Mouse (Mus musculus): Measurements from ENCODE around the gene Gm8909. TPM values are rescaled to one million over a fixed set of nuclear protein-coding genes. Genes with fewer than 3 reads are reported as not detected.

Gene Gm8909
- total RNA-seq (2014; rRNA removed) = not detected in 2 replicates
- polyA plus RNA-seq (2015; fragmentation: Nextera tagmentation; extraction: Ambion mirVana) = not detected in 2 replicates

DNA sequence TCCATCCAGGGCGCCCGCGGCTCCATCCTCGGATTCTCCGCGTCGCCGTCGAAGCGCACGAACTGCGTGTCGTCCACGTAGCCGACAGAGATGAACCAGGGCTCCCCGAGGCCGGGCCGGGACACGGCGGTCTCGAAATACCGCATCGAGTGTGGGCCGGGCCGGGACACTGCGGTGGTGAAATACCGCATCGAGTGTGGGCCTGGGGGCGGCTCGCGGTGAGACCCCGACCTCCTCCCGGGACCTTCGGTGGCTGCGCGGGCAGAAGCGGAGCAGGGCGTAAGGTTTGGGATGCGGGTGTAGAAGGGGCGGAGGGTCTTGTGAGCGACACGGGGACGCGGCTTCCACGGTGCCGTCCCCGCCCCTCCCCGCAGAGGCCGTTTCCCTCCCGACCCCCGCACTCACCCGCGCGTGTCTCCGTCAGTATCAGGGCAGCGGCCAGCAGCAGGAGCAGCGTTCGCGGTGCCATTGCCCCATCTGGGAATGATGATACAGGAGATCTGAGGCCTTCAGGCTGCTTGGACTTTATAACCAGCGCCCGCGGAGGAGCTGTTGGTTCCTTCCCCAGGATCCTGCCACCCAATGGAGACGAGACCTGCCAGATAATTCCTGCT is at the start of gene Gm8909:
Gene Gm8909 (minus strand): TSS at position 499 of the 614 bp plus-strand sequence.
- H3K27me3 ChIP-seq (ENCODE audit: insufficient read depth, low read length) = peaks cover 33% of the 10 kb centered on the region

DNA sequence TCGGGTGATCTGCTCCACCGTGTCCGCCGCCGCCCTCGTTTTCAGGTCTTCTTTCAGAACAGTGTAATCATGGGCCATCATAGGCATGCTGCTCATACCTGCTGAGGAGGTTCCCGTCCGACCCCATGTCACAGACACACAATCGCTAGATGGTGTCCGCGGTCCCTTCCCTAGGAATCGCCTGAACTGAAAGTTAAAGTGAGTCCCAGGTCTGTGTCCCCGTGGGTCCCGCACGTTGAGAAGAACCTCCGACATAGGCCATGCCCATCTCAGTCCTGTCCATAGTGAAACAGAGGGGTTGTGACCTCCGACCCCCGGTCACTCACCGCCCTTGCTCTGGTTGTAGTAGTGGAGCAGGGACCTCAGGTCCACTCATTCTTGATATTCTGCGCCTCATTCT is 47.2 kb upstream of the Gm8909 start:
- Histone ChIP-seq H3K27ac (ENCODE audit: low read depth, low read length) (no peak overlapping the region), H3K4me2 (ENCODE audit: low read depth) (no peak overlapping the region), H3K4me1 (ENCODE audit: insufficient read depth) (no peaks in the 10 kb centered on the region), H3K4me3 (ENCODE audit: low read depth, low read length) (no peak overlapping the region), H3K9me3 (ENCODE audit: low read length) (no peaks in the 10 kb centered on the region), H3K27me3 (ENCODE audit: insufficient read depth, low read length) (peaks cover 47% of the 10 kb centered on the region), H3K36me3 (ENCODE audit: insufficient read depth) (no peaks in the 10 kb centered on the region), H3K9ac (no peak overlapping the region)
- no peak for TF ChIP-seq CTCF (IDR thresholded peaks at IDR 0.05; ENCODE audit: low read depth)
- DNase-seq = no peak
- 6% methylated on average over 20 of the region's 20 CpGs for WGBS
- no peak for ATAC-seq

More for the DNA sequence above, at the start of gene Gm8909:
- DNase-seq (no peak), ATAC-seq (no peak)
- 2% methylated on average over 61 of the region's 63 CpGs for WGBS
- Histone ChIP-seq H3K9ac (no peak within 1 kb of the TSS), H3K27ac (ENCODE audit: low read depth, low read length) (no peak within 1 kb of the TSS), H3K4me2 (ENCODE audit: low read depth) (peak within 1 kb of the TSS; percentile 27), H3K4me3 (ENCODE audit: low read depth, low read length) (peak within 1 kb of the TSS; percentile 9; the same call in 1 of the 2 replicates), H3K4me1 (ENCODE audit: insufficient read depth) (no peaks in the 10 kb centered on the region), H3K36me3 (ENCODE audit: insufficient read depth) (no peaks in the 10 kb centered on the region), H3K9me3 (ENCODE audit: low read length) (no peaks in the 10 kb centered on the region)
- no peak for TF ChIP-seq CTCF (IDR thresholded peaks at IDR 0.05; ENCODE audit: low read depth)

- H3K36me3 ChIP-seq (ENCODE audit: insufficient read depth) = no peaks in the 10 kb centered on the region
- TF ChIP-seq CTCF (IDR thresholded peaks at IDR 0.05; ENCODE audit: low read depth) = no peak
- ATAC-seq (no peak), DNase-seq (no peak)
- peaks cover 38% of the 10 kb centered on the region; the same call in 1 of the 2 replicates for H3K27me3 ChIP-seq (ENCODE audit: insufficient read depth, low read length)
- H3K9me3 ChIP-seq (ENCODE audit: low read length) = no peaks in the 10 kb centered on the region
- H3K27ac ChIP-seq (ENCODE audit: low read depth, low read length) = no peak overlapping the region
- H3K9ac ChIP-seq = no peak overlapping the region
- H3K4me2 ChIP-seq (ENCODE audit: low read depth) = no peak overlapping the region
- peaks cover 3% of the 10 kb centered on the region; the same call in 1 of the 2 replicates for H3K4me1 ChIP-seq (ENCODE audit: insufficient read depth)
- no peak overlapping the region for H3K4me3 ChIP-seq (ENCODE audit: low read depth, low read length)
These were observed 38.5 kb upstream of the Gm8909 start for GRCm38 (mm10) chr17:36206846-36207245.

GRCm38 (mm10) chr17:36205862-36206261 is 37.5 kb upstream of the Gm8909 start:
- under 1% methylated on average over 40 of the region's 41 CpGs for WGBS
- peak; percentile 27; the same call in 1 of the 2 replicates for ATAC-seq

DNA sequence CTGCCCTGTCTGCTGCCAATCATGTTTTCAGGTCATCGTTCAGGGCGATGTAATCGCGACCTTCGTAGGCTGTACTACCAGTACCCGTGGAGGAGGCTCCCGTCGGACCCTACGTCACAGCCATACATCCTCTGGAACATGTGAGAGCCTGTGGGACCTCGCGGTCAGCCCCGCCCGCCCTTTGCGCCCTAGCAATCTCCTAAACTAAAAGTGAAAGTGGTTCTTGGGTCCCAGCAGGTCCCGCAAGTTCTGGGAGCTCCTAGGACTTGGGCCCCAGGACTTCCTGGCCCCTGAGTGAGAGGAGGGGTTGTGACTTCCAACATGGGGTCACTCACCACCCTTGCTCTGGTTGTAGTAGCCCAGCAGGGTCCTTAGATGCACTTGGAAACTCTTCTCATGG is 37.1 kb upstream of the Gm8909 start:
- WGBS = 1% methylated on average over 15 of the region's 15 CpGs
- peak overlapping the region; percentile 50 for H3K4me2 ChIP-seq (ENCODE audit: low read depth)
- no peak for TF ChIP-seq CTCF (IDR thresholded peaks at IDR 0.05; ENCODE audit: low read depth)
- ATAC-seq = no peak
- no peaks in the 10 kb centered on the region for H3K9me3 ChIP-seq (ENCODE audit: low read length)
- peaks cover 32% of the 10 kb centered on the region; the same call in 1 of the 2 replicates for H3K27me3 ChIP-seq (ENCODE audit: insufficient read depth, low read length)
- H3K36me3 ChIP-seq (ENCODE audit: insufficient read depth) = no peaks in the 10 kb centered on the region
- peaks cover 3% of the 10 kb centered on the region; the same call in 1 of the 2 replicates for H3K4me1 ChIP-seq (ENCODE audit: insufficient read depth)
- H3K4me3 ChIP-seq (ENCODE audit: low read depth, low read length) = peak overlapping the region; percentile 26
- no peak overlapping the region for H3K9ac ChIP-seq
- no peak overlapping the region for H3K27ac ChIP-seq (ENCODE audit: low read depth, low read length)
- no peak for DNase-seq

More at GRCm38 (mm10) chr17:36205862-36206261, 37.5 kb upstream of the Gm8909 start:
- Histone ChIP-seq H3K36me3 (ENCODE audit: insufficient read depth) (no peaks in the 10 kb centered on the region), H3K27ac (ENCODE audit: low read depth, low read length) (no peak overlapping the region), H3K9me3 (ENCODE audit: low read length) (no peaks in the 10 kb centered on the region), H3K27me3 (ENCODE audit: insufficient read depth, low read length) (peaks cover 35% of the 10 kb centered on the region; the same call in 1 of the 2 replicates), H3K4me1 (ENCODE audit: insufficient read depth) (peaks cover 3% of the 10 kb centered on the region; the same call in 1 of the 2 replicates), H3K9ac (no peak overlapping the region), H3K4me3 (ENCODE audit: low read depth, low read length) (peak overlapping the region; percentile 26), H3K4me2 (ENCODE audit: low read depth) (peak overlapping the region; percentile 50)
- TF ChIP-seq CTCF (IDR thresholded peaks at IDR 0.05; ENCODE audit: low read depth) = no peak
- peak; percentile 10 for DNase-seq

DNA sequence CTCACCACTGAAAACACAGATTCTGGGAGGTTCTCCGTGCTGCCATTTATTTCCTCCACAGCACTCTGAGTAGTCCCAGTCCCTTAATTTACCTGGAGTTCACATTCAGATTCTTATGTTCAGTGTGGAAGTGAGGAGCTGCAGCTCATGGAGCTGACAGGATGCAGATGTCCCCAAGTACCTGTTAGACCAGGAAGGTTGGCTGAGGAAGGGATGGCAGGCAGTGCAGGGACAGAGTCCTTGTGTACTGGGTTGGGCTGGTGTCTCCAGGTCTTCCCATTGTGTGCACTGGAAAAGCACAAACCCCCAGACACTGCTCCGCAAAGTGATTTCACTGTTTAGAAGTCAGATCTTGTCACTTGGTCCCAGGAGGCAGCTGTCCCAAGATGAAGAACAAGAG is 33.5 kb upstream of the Gm8909 start:
- Histone ChIP-seq H3K27ac (ENCODE audit: low read depth, low read length) (no peak overlapping the region), H3K9ac (no peak overlapping the region), H3K9me3 (ENCODE audit: low read length) (no peaks in the 10 kb centered on the region), H3K27me3 (ENCODE audit: insufficient read depth, low read length) (peaks cover 22% of the 10 kb centered on the region; the same call in 1 of the 2 replicates), H3K4me1 (ENCODE audit: insufficient read depth) (peaks cover 3% of the 10 kb centered on the region; the same call in 1 of the 2 replicates), H3K4me3 (ENCODE audit: low read depth, low read length) (no peak overlapping the region), H3K36me3 (ENCODE audit: insufficient read depth) (no peaks in the 10 kb centered on the region), H3K4me2 (ENCODE audit: low read depth) (no peak overlapping the region)
- no peak for ATAC-seq
- 88% methylated on average over 2 of the region's 2 CpGs for WGBS
- no peak for TF ChIP-seq CTCF (IDR thresholded peaks at IDR 0.05; ENCODE audit: low read depth)
- DNase-seq = no peak

DNA sequence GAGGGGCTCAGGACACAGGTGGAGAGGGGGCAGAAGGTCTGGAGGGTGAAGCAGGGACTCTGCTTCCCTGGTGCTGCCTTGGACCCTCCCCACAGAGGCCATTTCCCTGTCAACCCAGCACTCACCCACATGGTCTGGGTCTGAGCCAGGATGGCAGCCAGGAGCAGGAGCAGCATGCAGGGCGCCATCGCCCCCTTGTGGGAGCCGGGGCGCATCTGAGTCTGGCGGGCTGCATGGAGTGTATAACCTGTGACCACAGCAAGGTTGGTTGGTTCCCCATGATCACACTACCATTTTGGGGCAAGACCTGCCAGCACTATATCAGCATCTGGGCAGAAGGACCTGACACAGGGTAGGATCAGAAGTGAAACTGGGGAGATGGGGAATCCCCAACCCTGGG is 30.0 kb upstream of the Gm8909 start:
- DNase-seq (no peak), ATAC-seq (no peak)
- Histone ChIP-seq H3K4me3 (ENCODE audit: low read depth, low read length) (no peak overlapping the region), H3K27ac (ENCODE audit: low read depth, low read length) (no peak overlapping the region), H3K36me3 (ENCODE audit: insufficient read depth) (no peaks in the 10 kb centered on the region), H3K27me3 (ENCODE audit: insufficient read depth, low read length) (0 out of 2 replicates have a peak, but pooled peaks cover 2% of the 10 kb centered on the region), H3K9me3 (ENCODE audit: low read length) (no peaks in the 10 kb centered on the region), H3K4me2 (ENCODE audit: low read depth) (no peak overlapping the region), H3K9ac (no peak overlapping the region), H3K4me1 (ENCODE audit: insufficient read depth) (no peaks in the 10 kb centered on the region)
- WGBS = 13% methylated on average over 5 of the region's 5 CpGs
- TF ChIP-seq CTCF (IDR thresholded peaks at IDR 0.05; ENCODE audit: low read depth) = peak; percentile 41

All from forebrain, postnatal 0 days (tissue).